Mouse (Mus musculus): ENCODE data around the gene Dcaf6.

DNA sequence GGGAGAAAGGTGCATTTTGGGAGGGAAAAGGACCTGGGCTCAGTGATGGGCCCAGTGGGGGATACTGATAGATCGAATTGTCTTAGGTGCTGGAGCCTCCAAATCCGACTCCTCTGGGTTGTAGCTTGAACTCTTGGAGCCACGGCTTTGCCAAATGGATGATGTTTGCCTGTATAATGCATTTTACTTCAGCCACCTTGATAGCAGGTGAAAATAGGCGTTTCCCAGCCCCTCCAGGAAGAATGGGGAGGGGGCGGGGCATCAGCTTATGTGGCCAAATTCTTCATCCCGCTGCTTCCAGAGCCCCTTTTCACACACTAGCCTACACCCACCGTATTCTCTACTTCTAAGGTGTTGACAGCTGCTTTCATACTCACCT is 177.3 kb downstream of the Dcaf6 start:
- TF ChIP-seq CTCF (IDR thresholded peaks at IDR 0.05; ENCODE audit: low read depth, low read length) (no peak), POLR2A (IDR thresholded peaks at IDR 0.05; ENCODE audit: extremely low read depth, insufficient read depth, low read length) (no peak)
